Mouse (Mus musculus): ENCODE data around the gene Slc7a15.
"Not testable (repeated sequence)": the region's sequence is repeated elsewhere in the genome, so short reads cannot be mapped to it uniquely, and the experiment has no call there.

Slc7a15 gene

GRCm38 (mm10) chr12:8559876-8560275 is 39.0 kb downstream of the Slc7a15 start:
- not testable (repeated sequence) for DNase-seq (ENCODE audit: low read depth, low spot score)

- no peak for DNase-seq (ENCODE audit: low read depth, low spot score)
Observed at GRCm38 (mm10) chr12:8556189-8556588, 42.7 kb downstream of the Slc7a15 start.

- DNase-seq (ENCODE audit: low read depth, low spot score): no peak
Observed at GRCm38 (mm10) chr12:8555419-8555818, 43.4 kb downstream of the Slc7a15 start.

- DNase-seq (ENCODE audit: low read depth, low spot score): peak; percentile 77
Observed at GRCm38 (mm10) chr12:8547357-8547756, 51.5 kb downstream of the Slc7a15 start.

GRCm38 (mm10) chr12:8546801-8547200 is 52.1 kb downstream of the Slc7a15 start:
- no peak for DNase-seq (ENCODE audit: low read depth, low spot score)

- DNase-seq (ENCODE audit: low read depth, low spot score): no peak
Observed at GRCm38 (mm10) chr12:8545066-8545610, 53.7 kb downstream of the Slc7a15 start.

GRCm38 (mm10) chr12:8542371-8542770 is 56.5 kb downstream of the Slc7a15 start:
- no peak for DNase-seq (ENCODE audit: low read depth, low spot score)

GRCm38 (mm10) chr12:8539471-8539870 is 59.4 kb downstream of the Slc7a15 start:
- DNase-seq (ENCODE audit: low read depth, low spot score): no peak

- no peak for DNase-seq (ENCODE audit: low read depth, low spot score)
Observed at GRCm38 (mm10) chr12:8537291-8537690, 61.6 kb downstream of the Slc7a15 start.

GRCm38 (mm10) chr12:8536221-8536965 is 62.5 kb downstream of the Slc7a15 start:
- no peak for DNase-seq (ENCODE audit: low read depth, low spot score)

GRCm38 (mm10) chr12:8535596-8535995 is 63.3 kb downstream of the Slc7a15 start:
- DNase-seq (ENCODE audit: low read depth, low spot score): no peak

GRCm38 (mm10) chr12:8534915-8535314 is 64.0 kb downstream of the Slc7a15 start:
- no peak for DNase-seq (ENCODE audit: low read depth, low spot score)

GRCm38 (mm10) chr12:8527770-8528169 is 71.1 kb downstream of the Slc7a15 start:
- no peak for DNase-seq (ENCODE audit: low read depth, low spot score)

- no peak for DNase-seq (ENCODE audit: low read depth, low spot score)
Observed at GRCm38 (mm10) chr12:8527175-8527574, 71.7 kb downstream of the Slc7a15 start.

- DNase-seq (ENCODE audit: low read depth, low spot score): no peak
Observed at GRCm38 (mm10) chr12:8524062-8524461, 74.8 kb downstream of the Slc7a15 start.

GRCm38 (mm10) chr12:8522711-8523110 is 76.2 kb downstream of the Slc7a15 start:
- DNase-seq (ENCODE audit: low read depth, low spot score): no peak

- no peak for DNase-seq (ENCODE audit: low read depth, low spot score)
Observed at GRCm38 (mm10) chr12:8521375-8522047, 77.4 kb downstream of the Slc7a15 start.

- no peak for DNase-seq (ENCODE audit: low read depth, low spot score)
Observed at GRCm38 (mm10) chr12:8519431-8520160, 79.3 kb downstream of the Slc7a15 start.

GRCm38 (mm10) chr12:8511037-8511882 is 87.6 kb downstream of the Slc7a15 start:
- no peak for DNase-seq (ENCODE audit: low read depth, low spot score)

GRCm38 (mm10) chr12:8510317-8510988 is 88.4 kb downstream of the Slc7a15 start:
- DNase-seq (ENCODE audit: low read depth, low spot score): no peak

- no peak for DNase-seq (ENCODE audit: low read depth, low spot score)
Observed at GRCm38 (mm10) chr12:8509693-8510092, 89.2 kb downstream of the Slc7a15 start.
